Mouse (Mus musculus) kidney, adult 2 months (tissue): ENCODE results near the gene Arhgef6. TPM values are rescaled to one million over a fixed set of nuclear protein-coding genes. Genes with fewer than 3 reads are reported as not detected.
A peak's percentile ranks its signal among the peaks of the same experiment; 100 is the strongest.

Experiments used
- DNase-seq: peaks from one replicate; pipeline ENCODE4 v3.0.0; 2021
- H3K27ac ChIP-seq: fragments of 200-500 bp; 2 replicates; pipeline ENCODE4 v1.5.1; 2012; ENCODE audit warnings: low read depth, low read length, control low read depth, inconsistent platforms; ENCODE audit not compliant: insufficient read depth
- H3K27me3 ChIP-seq: fragments of 200-500 bp; replicated peaks from 2 replicates; pipeline ENCODE4 v1.6.1; 2012; ENCODE audit warnings: mild to moderate bottlenecking, moderate library complexity, low read length, inconsistent platforms; ENCODE audit not compliant: control insufficient read depth, insufficient read depth
- H3K36me3 ChIP-seq: fragments of 200-500 bp; 2 replicates; pipeline ENCODE4 v1.6.1; 2012; ENCODE audit warnings: mild to moderate bottlenecking, moderate library complexity, low read length, inconsistent platforms; ENCODE audit not compliant: control insufficient read depth, insufficient read depth
- H3K4me1 ChIP-seq: fragments of 200-500 bp; 2 replicates; pipeline ENCODE4 v1.6.1; 2011; ENCODE audit warnings: low read length; ENCODE audit not compliant: control insufficient read depth, insufficient read depth
- H3K4me3 ChIP-seq: fragments of 200-500 bp; 2 replicates; pipeline ENCODE4 v1.5.1; 2011; ENCODE audit warnings: mild to moderate bottlenecking, low read depth, low read length, control low read depth; ENCODE audit not compliant: insufficient read depth
- CTCF ChIP-seq: fragments of 200-500 bp; conservative IDR thresholded peaks from 2 replicates; pipeline ENCODE4 v1.5.1; 2011; ENCODE audit warnings: low read depth, mild to moderate bottlenecking, control low read depth, low read length, moderate library complexity, mixed read lengths; ENCODE audit not compliant: insufficient read depth, insufficient read length
- POLR2A ChIP-seq: fragments of 200-500 bp; IDR thresholded peaks from one replicate; pipeline ENCODE4 v1.6.1; 2011; ENCODE audit warnings: low read depth, low read length, control low read depth
- WGBS: fragments of 180-500 bp; shearing (Covaris S2); methylation state at CpG from one replicate; pipeline ENCODE4 v1.1.7; 2018; 5-methylcytosine and 5-hydroxymethylcytosine counted together
- polyA plus RNA-seq: library from polyadenylated mRNA; depleted of rRNA; stranded (reverse); fragments of >200 nt; gene quantifications from 2 replicates; pipeline ENCODE4 v1.2.3, GENCODE M21; 2012

The Arhgef6 gene
- polyA plus RNA-seq, 1 experiment, result 11.2 TPM

DNA sequence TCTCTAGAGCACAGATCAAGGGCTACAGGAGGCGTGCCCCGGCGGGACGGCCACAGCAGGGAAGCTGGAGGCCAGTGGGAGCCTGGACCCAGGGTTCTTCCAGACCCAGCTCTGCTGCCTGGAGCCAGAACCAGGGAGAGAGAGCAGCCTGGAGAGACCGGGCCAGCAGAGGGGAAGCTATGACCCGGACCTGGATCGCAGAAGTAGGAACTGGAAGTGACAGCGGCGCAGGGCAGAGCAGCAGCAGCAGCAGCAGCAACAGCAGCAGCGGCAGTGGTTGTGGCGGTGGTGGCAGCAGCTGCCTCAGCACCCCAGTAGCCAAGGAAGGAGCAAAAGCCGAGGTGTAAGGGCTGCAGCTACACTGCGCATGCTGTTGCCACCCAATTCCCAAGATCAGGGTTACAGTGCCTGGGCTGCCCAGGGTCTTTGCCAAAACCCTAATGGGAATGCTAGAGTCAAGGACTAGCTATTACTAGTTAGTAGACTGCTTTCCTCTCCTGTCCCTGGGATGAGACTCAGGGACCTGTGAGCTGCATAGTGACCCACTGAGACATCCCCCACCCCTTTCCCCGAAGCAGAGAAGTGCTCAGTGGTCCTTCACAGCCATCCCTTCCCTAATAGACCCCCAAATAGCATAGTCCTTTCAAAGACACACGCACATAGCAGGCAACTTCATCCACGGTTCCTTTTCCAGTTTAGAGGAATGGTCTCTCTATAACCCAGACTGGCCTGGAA lies 11.9 kb downstream of the Arhgef6 start:
- 14% methylated on average over 16 of the region's 16 CpGs for WGBS

GRCm38 (mm10) chrX:57325861-57326461 lies 12.6 kb downstream of the Arhgef6 start:
- Histone ChIP-seq H3K36me3 (no peaks in the 10 kb centered on the region), H3K4me1 (no peaks in the 10 kb centered on the region), H3K27me3 (no peaks in the 10 kb centered on the region), H3K27ac (peak overlapping the region; percentile 55; the same call in 1 of the 2 replicates), H3K4me3 (peak overlapping the region; percentile 79)
- 0% methylated on average over 25 of the region's 29 CpGs for WGBS
- DNase-seq, result peak; percentile 28
- TF ChIP-seq POLR2A, result no peak
- TF ChIP-seq CTCF, result no peak

More for the DNA sequence above, 11.9 kb downstream of the Arhgef6 start:
- TF ChIP-seq POLR2A (no peak), CTCF (no peak)
- Histone ChIP-seq H3K27me3 (no peaks in the 10 kb centered on the region), H3K27ac (no peak overlapping the region), H3K4me1 (no peaks in the 10 kb centered on the region), H3K4me3 (peak overlapping the region; percentile 79), H3K36me3 (no peaks in the 10 kb centered on the region)
- peak; percentile 50 for DNase-seq

GRCm38 (mm10) chrX:57324891-57325290 lies 13.6 kb downstream of the Arhgef6 start:
- Histone ChIP-seq H3K4me1 (no peaks in the 10 kb centered on the region), H3K36me3 (no peaks in the 10 kb centered on the region), H3K27ac (peak overlapping the region; percentile 39), H3K4me3 (no peak overlapping the region), H3K27me3 (no peaks in the 10 kb centered on the region)
- 64% methylated on average over 6 of the region's 6 CpGs for WGBS
- TF ChIP-seq POLR2A, result no peak
- no peak for TF ChIP-seq CTCF
- peak; percentile 9 for DNase-seq

GRCm38 (mm10) chrX:57312066-57312465 lies 26.5 kb downstream of the Arhgef6 start:
- Histone ChIP-seq H3K4me1 (no peaks in the 10 kb centered on the region), H3K36me3 (no peaks in the 10 kb centered on the region), H3K27ac (no peak overlapping the region), H3K4me3 (no peak overlapping the region), H3K27me3 (no peaks in the 10 kb centered on the region)
- no peak for DNase-seq
- TF ChIP-seq CTCF (no peak), POLR2A (no peak)
- WGBS, result 95% methylated on average over 5 of the region's 5 CpGs

- H3K27me3 ChIP-seq, result no peaks in the 10 kb centered on the region
- peak; percentile 12 for DNase-seq
- TF ChIP-seq CTCF (no peak), POLR2A (no peak)
- no peak overlapping the region for H3K4me3 ChIP-seq
- no peaks in the 10 kb centered on the region for H3K4me1 ChIP-seq
- H3K36me3 ChIP-seq, result no peaks in the 10 kb centered on the region
- 100% methylated on average over 1 of the region's 2 CpGs for WGBS
- no peak overlapping the region for H3K27ac ChIP-seq
Observed at GRCm38 (mm10) chrX:57309993-57310392, 28.5 kb downstream of the Arhgef6 start.

DNA sequence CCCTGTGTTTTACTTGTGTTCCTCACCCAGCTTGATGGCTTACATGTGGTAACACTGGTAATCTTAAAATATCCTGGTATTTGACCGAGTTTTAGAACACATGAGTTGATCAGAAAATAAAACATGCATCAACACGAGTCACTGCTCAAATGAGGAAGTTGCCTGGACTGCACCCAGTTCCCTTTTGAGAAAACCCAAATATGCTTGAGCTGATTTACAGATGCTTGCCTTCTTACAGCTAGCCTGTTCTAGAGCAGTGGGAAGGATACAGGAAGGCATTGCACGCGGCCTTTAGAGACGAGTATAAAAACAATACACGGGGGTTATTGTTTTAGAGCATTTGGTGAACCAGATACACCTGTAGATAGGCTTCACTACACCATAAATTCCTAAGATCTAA lies 31.8 kb downstream of the Arhgef6 start:
- Histone ChIP-seq H3K27me3 (no peaks in the 10 kb centered on the region), H3K27ac (no peak overlapping the region), H3K36me3 (no peaks in the 10 kb centered on the region), H3K4me1 (no peaks in the 10 kb centered on the region), H3K4me3 (no peak overlapping the region)
- peak; percentile 6 for DNase-seq
- WGBS, result 61% methylated on average over 6 of the region's 6 CpGs
- TF ChIP-seq POLR2A (no peak), CTCF (no peak)

DNA sequence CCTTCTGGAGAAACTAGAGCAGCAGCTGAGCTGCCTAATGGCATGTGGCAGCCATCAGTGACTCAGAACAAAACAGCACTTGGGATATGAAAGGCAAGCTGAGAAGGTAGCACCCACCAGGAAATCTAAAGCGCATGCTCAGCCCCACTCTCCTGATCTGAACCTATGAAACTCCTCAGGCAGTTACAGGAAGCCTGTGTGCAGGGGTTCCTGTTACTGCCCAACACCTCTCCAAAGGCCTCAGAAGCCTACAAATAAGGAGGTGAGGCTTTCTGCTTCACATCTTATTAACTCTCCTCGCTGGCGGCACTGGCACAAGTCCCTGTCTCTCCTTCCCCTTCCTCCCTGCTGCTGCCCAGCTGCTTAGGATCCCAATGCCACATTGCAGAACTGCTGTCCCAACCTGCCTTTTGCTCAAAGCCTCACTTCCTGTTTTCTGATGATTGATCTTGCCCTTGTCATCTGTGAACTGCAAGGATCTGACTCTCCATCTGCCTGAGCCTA lies 33.7 kb downstream of the Arhgef6 start:
- H3K27ac ChIP-seq, result no peak overlapping the region
- H3K4me1 ChIP-seq, result no peaks in the 10 kb centered on the region
- TF ChIP-seq CTCF (no peak), POLR2A (no peak)
- no peak overlapping the region for H3K4me3 ChIP-seq
- peak; percentile 12 for DNase-seq
- WGBS, result 83% methylated on average over 3 of the region's 3 CpGs
- no peaks in the 10 kb centered on the region for H3K27me3 ChIP-seq
- H3K36me3 ChIP-seq, result no peaks in the 10 kb centered on the region
